Mouse (Mus musculus) right cerebral cortex, postnatal 36 days (tissue): ENCODE data around the gene Hunk.

Experiments
- DNase-seq, 2 experiments: peaks; one replicate each; pipeline ENCODE4 v3.0.0; 2022; ENCODE audit warnings: low spot score in 2 of 2, mixed read lengths in 1 of 2

Hunk gene

GRCm38 (mm10) chr16:90385688-90386513 is at the start of gene Hunk:
Hunk (plus strand) TSS chr16:90386013.
- peak; percentile 30 to 45 for DNase-seq

- DNase-seq, result no peak
These were observed 46.8 kb upstream of the Hunk start for GRCm38 (mm10) chr16:90339026-90339425.

- no peak for DNase-seq
These were observed 44.7 kb upstream of the Hunk start for GRCm38 (mm10) chr16:90341086-90341485.

GRCm38 (mm10) chr16:90349700-90350548 is 35.9 kb upstream of the Hunk start:
- DNase-seq, result peak; percentile 51 to 66

GRCm38 (mm10) chr16:90351726-90352125 is 34.1 kb upstream of the Hunk start:
- peak; percentile 40 to 52 for DNase-seq

GRCm38 (mm10) chr16:90352691-90353090 is 33.1 kb upstream of the Hunk start:
- no peak for DNase-seq

- no peak for DNase-seq
These were observed 32.7 kb upstream of the Hunk start for GRCm38 (mm10) chr16:90353156-90353555.

GRCm38 (mm10) chr16:90359329-90359728 is 26.5 kb upstream of the Hunk start:
- DNase-seq, result no peak

- no peak for DNase-seq
These were observed 26.1 kb upstream of the Hunk start for GRCm38 (mm10) chr16:90359750-90360149.

GRCm38 (mm10) chr16:90360327-90360726 is 25.5 kb upstream of the Hunk start:
- no peak for DNase-seq

- DNase-seq, result no peak
These were observed 22.9 kb upstream of the Hunk start for GRCm38 (mm10) chr16:90362926-90363325.

- DNase-seq, result peak; percentile 32 to 56
These were observed 5.9 kb upstream of the Hunk start for GRCm38 (mm10) chr16:90379897-90380296.

GRCm38 (mm10) chr16:90381633-90382032 is 4.2 kb upstream of the Hunk start:
- DNase-seq, result no peak

- no peak for DNase-seq
These were observed 3.0 kb upstream of the Hunk start for GRCm38 (mm10) chr16:90382701-90383280.

- no peak for DNase-seq
These were observed 1.8 kb upstream of the Hunk start for GRCm38 (mm10) chr16:90384058-90384457.

GRCm38 (mm10) chr16:90384846-90385245 is 967 bp upstream of the Hunk start:
- no peak for DNase-seq

GRCm38 (mm10) chr16:90385326-90385687 is 506 bp upstream of the Hunk start:
- no peak for DNase-seq

- peak; percentile 15 for DNase-seq
These were observed 824 bp downstream of the Hunk start for GRCm38 (mm10) chr16:90386514-90387160.

GRCm38 (mm10) chr16:90387161-90387671 is 1.4 kb downstream of the Hunk start:
- peak in 1 of 2 experiments; percentile 5 for DNase-seq

GRCm38 (mm10) chr16:90387961-90388360 is 2.1 kb downstream of the Hunk start:
- DNase-seq, result no peak

GRCm38 (mm10) chr16:90389103-90389750 is 3.4 kb downstream of the Hunk start:
- DNase-seq, result peak; percentile 17 to 57
